Mouse (Mus musculus): ENCODE results near the gene Plekhj1. TPM values are rescaled to one million over a fixed set of nuclear protein-coding genes. Genes with fewer than 3 reads are reported as not detected.

Gene Plekhj1
- total RNA-seq, 2 experiments from 2014 or later: 22.3 to 29.8 TPM

- peak; percentile 99 for TF ChIP-seq CTCF (IDR thresholded peaks at IDR 0.05)
- intact Hi-C loops (cut with DNase I): loop anchor here (1.0 to 5.0 kb wide), 4 partner anchors 27 to 245 kb away; partner anchors contain the start of gene Amh
- no peak overlapping the region for H3K27ac ChIP-seq
- H3K4me3 ChIP-seq: no peak overlapping the region
- peak; percentile 86 for DNase-seq
Observed at GRCm38 (mm10) chr10:80747410-80747809, 51.0 kb downstream of the Plekhj1 start.

Small RNA genes within 50 kb of the gene (microRNA-seq; reads per million reads assigned to microRNA genes)
- 5.1 reads per million for gene Mir1982

Other genes with a start within 250 kb of the Plekhj1 start
- gene Rexo1, start 237.1 kb downstream of the Plekhj1 start, total RNA-seq (2021): 10 to 100 TPM in 1 of 2 experiments, 1 to 10 TPM in 1; 9.8 to 10.4 TPM
- 1 to 10 TPM in 1 of 2 experiments, under 1 TPM in 1; 0.92 to 1.9 TPM for gene Klf16, start 221.3 kb downstream of the Plekhj1 start, total RNA-seq (2021)
- gene Abhd17a, start 208.3 kb downstream of the Plekhj1 start, total RNA-seq (2021): 10 to 100 TPM; 60.6 to 61.7 TPM
- 10 to 100 TPM; 17.0 to 17.5 TPM for gene Scamp4, start 195.8 kb downstream of the Plekhj1 start, total RNA-seq (2021)
- gene Adat3, start 195.7 kb downstream of the Plekhj1 start, total RNA-seq (2021): under 1 TPM; 0.48 to 0.89 TPM
- under 1 TPM; 0.28 to 0.38 TPM for gene Gm49322, start 192.6 kb downstream of the Plekhj1 start, total RNA-seq (2021)
- 100 to 1,000 TPM; 101 to 105 TPM for gene Csnk1g2, start 175.8 kb downstream of the Plekhj1 start, total RNA-seq (2021)
- 10 to 100 TPM; 34.7 to 40.0 TPM for gene Btbd2, start 141.6 kb downstream of the Plekhj1 start, total RNA-seq (2021)
- 100 to 1,000 TPM; 253 TPM for gene Mknk2, start 120.5 kb downstream of the Plekhj1 start, total RNA-seq (2021)
- gene Mob3a, start 96.6 kb downstream of the Plekhj1 start, total RNA-seq (2021): 1 to 10 TPM; 4.9 to 5.5 TPM
- 1 to 10 TPM; 2.6 to 3.0 TPM for gene Izumo4, start 96.4 kb downstream of the Plekhj1 start, total RNA-seq (2021)
- gene Ap3d1, start 56.4 kb downstream of the Plekhj1 start, total RNA-seq (2021): 10 to 100 TPM; 27.0 to 33.5 TPM
- gene Dot1l, start 43.4 kb downstream of the Plekhj1 start, total RNA-seq (2021): 10 to 100 TPM; 19.9 to 23.1 TPM
- gene Sf3a2, start 428 bp downstream of the Plekhj1 start, total RNA-seq (2021): 10 to 100 TPM; 28.9 to 29.1 TPM
- gene Amh, start 6.6 kb upstream of the Plekhj1 start, total RNA-seq (2021): under 1 TPM; 0.38 to 0.98 TPM
- 100 to 1,000 TPM; 397 to 414 TPM for gene Jsrp1, start 14.9 kb upstream of the Plekhj1 start, total RNA-seq (2021)
- gene Oaz1, start 28.0 kb upstream of the Plekhj1 start, total RNA-seq (2021): 100 to 1,000 TPM; 579 to 691 TPM
- gene Lingo3, start 45.4 kb upstream of the Plekhj1 start, total RNA-seq (2021): 10 to 100 TPM; 10.9 to 11.3 TPM
- 10 to 100 TPM; 13.5 to 20.0 TPM for gene Lsm7, start 56.6 kb upstream of the Plekhj1 start, total RNA-seq (2021)
- 10 to 100 TPM; 11.3 to 18.5 TPM for gene Sppl2b, start 56.6 kb upstream of the Plekhj1 start, total RNA-seq (2021)
- under 1 TPM in 1 of 2 experiments, not detected in 1; 0.08 TPM for gene Tmprss9, start 73.2 kb upstream of the Plekhj1 start, total RNA-seq (2021)
- 100 to 1,000 TPM; 110 to 139 TPM for gene Timm13, start 102.3 kb upstream of the Plekhj1 start, total RNA-seq (2021)
- 1 to 10 TPM; 1.9 to 3.0 TPM for gene Lmnb2, start 119.6 kb upstream of the Plekhj1 start, total RNA-seq (2021)
- 10 to 100 TPM; 23.6 to 28.4 TPM for gene Gadd45b, start 131.4 kb upstream of the Plekhj1 start, total RNA-seq (2021)
- gene Gng7, start 216.3 kb upstream of the Plekhj1 start, total RNA-seq (2021): 1 to 10 TPM in 1 of 2 experiments, under 1 TPM in 1; 0.66 to 1.0 TPM
- under 1 TPM in 1 of 2 experiments, not detected in 1; 0.08 TPM for gene Diras1, start 227.0 kb upstream of the Plekhj1 start, total RNA-seq (2021)
- 10 to 100 TPM; 11.6 to 16.0 TPM for gene Slc39a3, start 238.8 kb upstream of the Plekhj1 start, total RNA-seq (2021)

All from gastrocnemius, adult 2 months (tissue).